Mouse (Mus musculus): ENCODE measurements around the gene Klrb1c.
"Not testable (repeated sequence)": the region's sequence is repeated elsewhere in the genome, so short reads cannot be mapped to it uniquely, and the experiment has no call there.

Gene Klrb1c

GRCm38 (mm10) chr6:128797936-128798771 is 9.1 kb upstream of the Klrb1c start:
- peak in 1 of 2 experiments; percentile 6 for DNase-seq (ENCODE audit: low spot score in 2 of 2)

- DNase-seq (ENCODE audit: low spot score in 2 of 2), result no peak
These were observed 8.3 kb upstream of the Klrb1c start for GRCm38 (mm10) chr6:128797185-128797905.

GRCm38 (mm10) chr6:128796321-128796955 is 7.4 kb upstream of the Klrb1c start:
- DNase-seq (ENCODE audit: low spot score in 2 of 2), result no peak

- no peak for DNase-seq (ENCODE audit: low spot score in 2 of 2)
These were observed 4.7 kb upstream of the Klrb1c start for GRCm38 (mm10) chr6:128793734-128794133.

GRCm38 (mm10) chr6:128790491-128790994 is 1.5 kb upstream of the Klrb1c start:
- not testable (repeated sequence) for DNase-seq (ENCODE audit: low spot score in 2 of 2)

- DNase-seq (ENCODE audit: low spot score in 2 of 2), result no peak
These were observed 498 bp downstream of the Klrb1c start for GRCm38 (mm10) chr6:128788517-128788916.

- not testable (repeated sequence) for DNase-seq (ENCODE audit: low spot score in 2 of 2)
These were observed 2.6 kb downstream of the Klrb1c start for GRCm38 (mm10) chr6:128786396-128786795.

- no peak for DNase-seq (ENCODE audit: low spot score in 2 of 2)
These were observed 19.3 kb downstream of the Klrb1c start for GRCm38 (mm10) chr6:128769481-128770253.

- DNase-seq (ENCODE audit: low spot score in 2 of 2), result no peak
These were observed 21.0 kb downstream of the Klrb1c start for GRCm38 (mm10) chr6:128768047-128768446.

GRCm38 (mm10) chr6:128766486-128767254 is 22.3 kb downstream of the Klrb1c start:
- DNase-seq (ENCODE audit: low spot score in 2 of 2), result peak in 1 of 2 experiments; percentile 13

- no peak for DNase-seq (ENCODE audit: low spot score in 2 of 2)
These were observed 23.8 kb downstream of the Klrb1c start for GRCm38 (mm10) chr6:128765211-128765610.

- no peak for DNase-seq (ENCODE audit: low spot score in 2 of 2)
These were observed 24.4 kb downstream of the Klrb1c start for GRCm38 (mm10) chr6:128764598-128764997.

GRCm38 (mm10) chr6:128763736-128764523 is 25.1 kb downstream of the Klrb1c start:
- DNase-seq (ENCODE audit: low spot score in 2 of 2), result peak; percentile 94

GRCm38 (mm10) chr6:128762892-128763670 is 25.9 kb downstream of the Klrb1c start:
- DNase-seq (ENCODE audit: low spot score in 2 of 2), result not testable (repeated sequence)

- DNase-seq (ENCODE audit: low spot score in 2 of 2), result no peak
These were observed 27.9 kb downstream of the Klrb1c start for GRCm38 (mm10) chr6:128761144-128761540.

GRCm38 (mm10) chr6:128760416-128761143 is 28.4 kb downstream of the Klrb1c start:
- peak; percentile 87 to 88 for DNase-seq (ENCODE audit: low spot score in 2 of 2)

GRCm38 (mm10) chr6:128760016-128760415 is 29.0 kb downstream of the Klrb1c start:
- peak; percentile 89 to 93 for DNase-seq (ENCODE audit: low spot score in 2 of 2)
